Mouse (Mus musculus): ENCODE measurements around the gene Fsd1l. TPM values are rescaled to one million over a fixed set of nuclear protein-coding genes. Genes with fewer than 3 reads are reported as not detected.
"Not testable (repeated sequence)": the region's sequence is repeated elsewhere in the genome, so short reads cannot be mapped to it uniquely, and the experiment has no call there.

Fsd1l gene
- polyA plus RNA-seq, 1 experiment from 2014 or later: 10.6 TPM

- peaks cover 20% of the 10 kb centered on the region; the same call in 1 of the 2 replicates for H3K36me3 ChIP-seq (ENCODE audit: control insufficient read depth, insufficient read depth, low read length)
Observed at GRCm38 (mm10) chr4:53682092-53682491, 50.8 kb downstream of the Fsd1l start.

GRCm38 (mm10) chr4:53688965-53689364, 57.7 kb downstream of the Fsd1l start:
- Histone ChIP-seq H3K9me3 (ENCODE audit: control insufficient read depth, low read length) (no peaks in the 10 kb centered on the region), H3K27me3 (ENCODE audit: control insufficient read depth, insufficient read depth, low read length) (no peaks in the 10 kb centered on the region), H3K36me3 (ENCODE audit: control insufficient read depth, insufficient read depth, low read length) (peaks cover 6% of the 10 kb centered on the region), H3K4me3 (ENCODE audit: control insufficient read depth in 1 of 2, insufficient read depth in 1 of 2, low read depth in 1 of 2, low read length in 2 of 2) (no peak overlapping the region), H3K4me2 (ENCODE audit: low read length) (no peak overlapping the region), H3K4me1 (ENCODE audit: control insufficient read depth in 2 of 2, insufficient read depth in 2 of 2, low read length in 2 of 2) (no peaks in the 10 kb centered on the region), H3K27ac (replicated peaks in 1 of 2; ENCODE audit: control insufficient read depth in 1 of 2, insufficient read depth in 1 of 2, low read depth in 2 of 2, low read length in 2 of 2) (no peak overlapping the region), H3K9ac (ENCODE audit: low read length) (no peak overlapping the region)
- ATAC-seq (ENCODE audit: insufficient number of reproducible peaks, insufficient read depth, low FRiP score, low read depth): no peak
- 78% methylated on average over 4 of the region's 4 CpGs for WGBS

More at GRCm38 (mm10) chr4:53682092-53682491, 50.8 kb downstream of the Fsd1l start:
- Histone ChIP-seq H3K27me3 (ENCODE audit: control insufficient read depth, insufficient read depth, low read length) (no peaks in the 10 kb centered on the region), H3K4me2 (ENCODE audit: low read length) (no peak overlapping the region), H3K27ac (replicated peaks in 1 of 2; ENCODE audit: control insufficient read depth in 1 of 2, insufficient read depth in 1 of 2, low read depth in 2 of 2, low read length in 2 of 2) (no peak overlapping the region), H3K9me3 (ENCODE audit: control insufficient read depth, low read length) (no peaks in the 10 kb centered on the region), H3K9ac (ENCODE audit: low read length) (no peak overlapping the region), H3K4me1 (ENCODE audit: control insufficient read depth in 2 of 2, insufficient read depth in 2 of 2, low read length in 2 of 2) (no peaks in the 10 kb centered on the region), H3K4me3 (ENCODE audit: control insufficient read depth in 1 of 2, insufficient read depth in 1 of 2, low read depth in 1 of 2, low read length in 2 of 2) (no peak overlapping the region)
- 64% methylated on average over 8 of the region's 8 CpGs for WGBS
- no peak for ATAC-seq (ENCODE audit: insufficient number of reproducible peaks, insufficient read depth, low FRiP score, low read depth)

GRCm38 (mm10) chr4:53691418-53691817, 60.1 kb downstream of the Fsd1l start:
- Histone ChIP-seq H3K36me3 (ENCODE audit: control insufficient read depth, insufficient read depth, low read length) (peaks cover 14% of the 10 kb centered on the region), H3K4me2 (ENCODE audit: low read length) (no peak overlapping the region), H3K9me3 (ENCODE audit: control insufficient read depth, low read length) (no peaks in the 10 kb centered on the region), H3K27ac (replicated peaks in 1 of 2; ENCODE audit: control insufficient read depth in 1 of 2, insufficient read depth in 1 of 2, low read depth in 2 of 2, low read length in 2 of 2) (no peak overlapping the region), H3K4me1 (ENCODE audit: control insufficient read depth in 2 of 2, insufficient read depth in 2 of 2, low read length in 2 of 2) (no peaks in the 10 kb centered on the region), H3K9ac (ENCODE audit: low read length) (no peak overlapping the region), H3K4me3 (ENCODE audit: control insufficient read depth in 1 of 2, insufficient read depth in 1 of 2, low read depth in 1 of 2, low read length in 2 of 2) (no peak overlapping the region), H3K27me3 (ENCODE audit: control insufficient read depth, insufficient read depth, low read length) (no peaks in the 10 kb centered on the region)
- WGBS: 91% methylated on average over 1 of the region's 1 CpGs
- ATAC-seq (ENCODE audit: insufficient number of reproducible peaks, insufficient read depth, low FRiP score, low read depth): no peak

GRCm38 (mm10) chr4:53709166-53709565, 77.9 kb downstream of the Fsd1l start:
- not testable (repeated sequence) for H3K27me3 ChIP-seq (ENCODE audit: control insufficient read depth, insufficient read depth, low read length); H3K9me3 ChIP-seq (ENCODE audit: control insufficient read depth, low read length); H3K4me3 ChIP-seq (ENCODE audit: control insufficient read depth in 1 of 2, insufficient read depth in 1 of 2, low read depth in 1 of 2, low read length in 2 of 2); H3K9ac ChIP-seq (ENCODE audit: low read length); H3K4me1 ChIP-seq (ENCODE audit: control insufficient read depth in 2 of 2, insufficient read depth in 2 of 2, low read length in 2 of 2); H3K27ac ChIP-seq (replicated peaks in 1 of 2; ENCODE audit: control insufficient read depth in 1 of 2, insufficient read depth in 1 of 2, low read depth in 2 of 2, low read length in 2 of 2); ATAC-seq (ENCODE audit: insufficient number of reproducible peaks, insufficient read depth, low FRiP score, low read depth); H3K36me3 ChIP-seq (ENCODE audit: control insufficient read depth, insufficient read depth, low read length); H3K4me2 ChIP-seq (ENCODE audit: low read length)

GRCm38 (mm10) chr4:53710021-53710420, 78.8 kb downstream of the Fsd1l start:
- H3K4me1 ChIP-seq (ENCODE audit: control insufficient read depth in 2 of 2, insufficient read depth in 2 of 2, low read length in 2 of 2): 0 out of 4 replicates have a peak, but pooled peaks cover 0 to 3% of the 10 kb centered on the region in 2 experiments
- no peaks in the 10 kb centered on the region for H3K27me3 ChIP-seq (ENCODE audit: control insufficient read depth, insufficient read depth, low read length)
- H3K36me3 ChIP-seq (ENCODE audit: control insufficient read depth, insufficient read depth, low read length): no peaks in the 10 kb centered on the region
- no peak for ATAC-seq (ENCODE audit: insufficient number of reproducible peaks, insufficient read depth, low FRiP score, low read depth)
- 86% methylated on average over 2 of the region's 2 CpGs for WGBS
- no peak overlapping the region for H3K4me2 ChIP-seq (ENCODE audit: low read length)
- H3K4me3 ChIP-seq (ENCODE audit: control insufficient read depth in 1 of 2, insufficient read depth in 1 of 2, low read depth in 1 of 2, low read length in 2 of 2): no peak overlapping the region
- H3K9ac ChIP-seq (ENCODE audit: low read length): no peak overlapping the region
- no peaks in the 10 kb centered on the region for H3K9me3 ChIP-seq (ENCODE audit: control insufficient read depth, low read length)
- no peak overlapping the region for H3K27ac ChIP-seq (replicated peaks in 1 of 2; ENCODE audit: control insufficient read depth in 1 of 2, insufficient read depth in 1 of 2, low read depth in 2 of 2, low read length in 2 of 2)

GRCm38 (mm10) chr4:53710555-53711328, 79.5 kb downstream of the Fsd1l start:
- Histone ChIP-seq H3K27me3 (ENCODE audit: control insufficient read depth, insufficient read depth, low read length) (no peaks in the 10 kb centered on the region), H3K9ac (ENCODE audit: low read length) (no peak overlapping the region), H3K36me3 (ENCODE audit: control insufficient read depth, insufficient read depth, low read length) (no peaks in the 10 kb centered on the region), H3K27ac (replicated peaks in 1 of 2; ENCODE audit: control insufficient read depth in 1 of 2, insufficient read depth in 1 of 2, low read depth in 2 of 2, low read length in 2 of 2) (no peak overlapping the region), H3K9me3 (ENCODE audit: control insufficient read depth, low read length) (no peaks in the 10 kb centered on the region), H3K4me1 (ENCODE audit: control insufficient read depth in 2 of 2, insufficient read depth in 2 of 2, low read length in 2 of 2) (0 out of 4 replicates have a peak, but pooled peaks cover 0 to 8% of the 10 kb centered on the region in 2 experiments), H3K4me3 (ENCODE audit: control insufficient read depth in 1 of 2, insufficient read depth in 1 of 2, low read depth in 1 of 2, low read length in 2 of 2) (no peak overlapping the region), H3K4me2 (ENCODE audit: low read length) (no peak overlapping the region)
- ATAC-seq (ENCODE audit: insufficient number of reproducible peaks, insufficient read depth, low FRiP score, low read depth): no peak
- WGBS: 63% methylated on average over 6 of the region's 6 CpGs

- no peaks in the 10 kb centered on the region for H3K27me3 ChIP-seq (ENCODE audit: control insufficient read depth, insufficient read depth, low read length)
- peaks cover 4 to 15% of the 10 kb centered on the region in 2 experiments for H3K4me1 ChIP-seq (ENCODE audit: control insufficient read depth in 2 of 2, insufficient read depth in 2 of 2, low read length in 2 of 2)
- peak within 1 kb of the TSS; percentile 92 to 96 for H3K4me3 ChIP-seq (ENCODE audit: control insufficient read depth in 1 of 2, insufficient read depth in 1 of 2, low read depth in 1 of 2, low read length in 2 of 2)
- peak within 1 kb of the TSS; percentile 77 to 81 for H3K27ac ChIP-seq (replicated peaks in 1 of 2; ENCODE audit: control insufficient read depth in 1 of 2, insufficient read depth in 1 of 2, low read depth in 2 of 2, low read length in 2 of 2)
- no peaks in the 10 kb centered on the region for H3K36me3 ChIP-seq (ENCODE audit: control insufficient read depth, insufficient read depth, low read length)
- WGBS: 9% methylated on average over 7 of the region's 7 CpGs
- peak within 1 kb of the TSS; percentile 94 for H3K4me2 ChIP-seq (ENCODE audit: low read length)
- peak; percentile 39; the same call in 1 of the 2 replicates for ATAC-seq (ENCODE audit: insufficient number of reproducible peaks, insufficient read depth, low FRiP score, low read depth)
- H3K9me3 ChIP-seq (ENCODE audit: control insufficient read depth, low read length): no peaks in the 10 kb centered on the region
- peak within 1 kb of the TSS; percentile 88 for H3K9ac ChIP-seq (ENCODE audit: low read length)
Observed at GRCm38 (mm10) chr4:53713704-53714050, 82.4 kb downstream of the Fsd1l start, which contains the start of gene Fktn. Gene Fktn, plus strand, starts transcription at chr4:53713998.

Data from heart, embryonic 14.5 days (tissue).